Mouse (Mus musculus) ES-E14 (cell line): ENCODE measurements at regions not wholly inside any gene's neighbourhood (a gene's known extent, or its start where the extent isn't known, plus 50 kb on each side); places are given as distances from the start of the nearest gene placed in this dataset.
A peak's percentile ranks its signal among the peaks of the same experiment; 100 is the strongest.
"Not testable (repeated sequence)": the region's sequence is repeated elsewhere in the genome, so short reads cannot be mapped to it uniquely, and the experiment has no call there.

Experiments
- DNase-seq: peaks from one replicate; pipeline ENCODE4 v3.0.0-alpha.2; 2013; ENCODE audit warnings: low read depth, low spot score
- H3K27ac ChIP-seq: 2 replicates; pipeline ENCODE4 v1.5.1; 2012; ENCODE audit warnings: low read depth, mild to moderate bottlenecking, low read length, moderate library complexity, mixed read lengths; ENCODE audit not compliant: poor library complexity, insufficient read depth, severe bottlenecking
- H3K36me3 ChIP-seq: 2 replicates; pipeline ENCODE4 v1.6.1; 2012; ENCODE audit warnings: mild to moderate bottlenecking, low read length, moderate library complexity, mixed read lengths; ENCODE audit not compliant: control insufficient read depth, poor library complexity, insufficient read depth, severe bottlenecking
- H3K4me1 ChIP-seq, 2 experiments: fragments of 150-350 bp in 1 of 2; sonication (generic) in 1 of 2; 2 replicates each; pipeline ENCODE4 v1.6.1; 2012; ENCODE audit warnings: low read length in 2 of 2, mild to moderate bottlenecking in 1 of 2, mixed read lengths in 1 of 2; ENCODE audit not compliant: control insufficient read depth in 2 of 2, insufficient read depth in 2 of 2, poor library complexity in 1 of 2
- H3K4me3 ChIP-seq, 2 experiments: fragments of 150-350 bp in 1 of 2; sonication (generic) in 1 of 2; 2 replicates each; pipeline ENCODE4 v1.5.1; 2012; ENCODE audit warnings: low read length in 2 of 2, low read depth in 1 of 2, mild to moderate bottlenecking in 1 of 2, mixed read lengths in 1 of 2; ENCODE audit not compliant: insufficient read depth in 1 of 2, poor library complexity in 1 of 2, severe bottlenecking in 1 of 2
- H3K9ac ChIP-seq: 2 replicates; pipeline ENCODE4 v1.6.1; 2012; ENCODE audit warnings: low read depth, mild to moderate bottlenecking, low read length, mixed read lengths; ENCODE audit not compliant: poor library complexity, insufficient read depth, severe bottlenecking
- H3K9me3 ChIP-seq: fragments of 150-350 bp; sonication (generic); 2 replicates; pipeline ENCODE4 v1.6.1; 2012; ENCODE audit warnings: low read depth, mild to moderate bottlenecking, low read length; ENCODE audit not compliant: control insufficient read depth, insufficient read depth
- CHD2 ChIP-seq: IDR thresholded peaks from 2 replicates; pipeline ENCODE4 v1.6.1; 2014; ENCODE audit warnings: mild to moderate bottlenecking, low read depth, low read length, inconsistent platforms
- HCFC1 ChIP-seq: IDR thresholded peaks from 2 replicates; pipeline ENCODE4 v1.6.1; 2012; ENCODE audit warnings: low read length, inconsistent platforms, borderline replicate concordance; ENCODE audit not compliant: insufficient read depth
- MAFK ChIP-seq: IDR thresholded peaks from 2 replicates; pipeline ENCODE4 v1.6.1; 2014; ENCODE audit warnings: mild to moderate bottlenecking, low read depth, low read length, inconsistent platforms; ENCODE audit not compliant: insufficient read depth
- ZC3H11A ChIP-seq: IDR thresholded peaks from 2 replicates; pipeline ENCODE4 v1.6.1; 2012; ENCODE audit warnings: low read depth, mild to moderate bottlenecking, inconsistent platforms, low read length, borderline replicate concordance
- ZNF384 ChIP-seq: IDR thresholded peaks from 2 replicates; pipeline ENCODE4 v1.6.1; 2012; ENCODE audit warnings: low read depth, low read length, inconsistent platforms
- in situ Hi-C, 2 experiments: fragments of 600-800 bp; cut with MboI; formaldehyde crosslinking; loops; one replicate each; pipeline ENCODE4 v1.15.1; 2025; ENCODE audit warnings: low sequenced_read_pairs in 2 of 2, inconsistent platforms in 1 of 2; ENCODE audit not compliant: unreplicated experiment in 2 of 2

- no peaks in the 10 kb centered on the region for H3K9me3 ChIP-seq
- DNase-seq, result no peak
- TF ChIP-seq ZNF384 (no peak), ZC3H11A (no peak), CHD2 (no peak), HCFC1 (no peak), MAFK (no peak)
- H3K36me3 ChIP-seq, result no peaks in the 10 kb centered on the region
- in situ Hi-C loops, result loop anchor here in 1 of 2 experiments (5.0 kb wide), 1 partner anchor 102 kb away; no protein-coding TSS in a partner anchor
- no peak overlapping the region for H3K4me3 ChIP-seq
- no peak overlapping the region for H3K9ac ChIP-seq
- no peak overlapping the region for H3K27ac ChIP-seq
- H3K4me1 ChIP-seq, result no peaks in the 10 kb centered on the region
Measured at GRCm38 (mm10) chr17:14114856-14115255, 55.5 kb upstream of the Gm7358 start.

GRCm38 (mm10) chr17:14111692-14112091, 52.4 kb upstream of the Gm7358 start:
- in situ Hi-C loops, result not testable (repeated sequence)

More at GRCm38 (mm10) chr17:14111692-14112091, 52.4 kb upstream of the Gm7358 start:
- not testable (repeated sequence) for DNase-seq, H3K27ac ChIP-seq, H3K4me3 ChIP-seq, H3K36me3 ChIP-seq, H3K9me3 ChIP-seq, H3K4me1 ChIP-seq, H3K9ac ChIP-seq
- TF ChIP-seq ZC3H11A, result peak; percentile 25; the same call in 1 of the 2 replicates
